Comparison of ENCODE assay signal across 14 mouse cellular contexts in genomic region chr3:95307100-95307499, GRCm38 (mm10). TPM values are rescaled to one million over a fixed set of nuclear protein-coding genes. Genes with fewer than 3 reads are reported as not detected.
DNase-seq lines count a peak whose midpoint lies in the region; ATAC-seq lines count a peak whose summit lies in the region.
"Had no signal": no experiment of that assay in that cellular context is flagged by ENCODE, and none has a peak within 500 bp of the region (broad histone marks: within the 10 kb centered on the region; RNA-seq: fewer than 3 reads in every experiment).

Gene Anxa9 (minus strand): TSS chr3:95307176.

- 0 out of 2 replicates have a peak within 1 kb of the TSS, but pooled peaks have one; percentile 12 for H3K27ac ChIP-seq in heart, embryonic 11.5 days (ENCODE audit: low read depth, low read length)
- H3K27ac ChIP-seq in kidney, embryonic 15.5 days = peak within 1 kb of the TSS; percentile 84

- peaks cover 11% of the 10 kb centered on the region; the same call in 1 of the 2 replicates for H3K4me1 ChIP-seq in heart, embryonic 11.5 days (ENCODE audit: control insufficient read depth, insufficient read depth, low read length)
- peaks cover 9% of the 10 kb centered on the region for H3K4me1 ChIP-seq in kidney, embryonic 15.5 days

- no peaks in the 10 kb centered on the region for H3K9me3 ChIP-seq in heart, embryonic 11.5 days (replicated peaks; ENCODE audit: control insufficient read depth, low read length)
- no peaks in the 10 kb centered on the region for H3K9me3 ChIP-seq in kidney, embryonic 15.5 days (replicated peaks)

- H3K36me3 ChIP-seq in heart, embryonic 11.5 days (ENCODE audit: control insufficient read depth, insufficient read depth, low read length) = no peaks in the 10 kb centered on the region
- no peaks in the 10 kb centered on the region for H3K36me3 ChIP-seq in kidney, embryonic 15.5 days

- ATAC-seq in heart, embryonic 11.5 days (replicated peaks; ENCODE audit: insufficient number of reproducible peaks, low FRiP score, low TSS enrichment) = no peak; the same call in 1 of the 2 replicates
- ATAC-seq in kidney, embryonic 15.5 days (replicated peaks; ENCODE audit: low FRiP score) = peak; percentile 73

- no peak for DNase-seq in heart, postnatal 25 days (ENCODE audit: low spot score)
- DNase-seq in kidney, adult 9 months = no peak
- DNase-seq in ovary, adult 18-20 months (ENCODE audit: low spot score) = peak; percentile 45
- no peak for DNase-seq in ovary, postnatal 36 days (ENCODE audit: low spot score)
- no peak for DNase-seq in left cerebral cortex, postnatal 36 days (ENCODE audit: low spot score in 2 of 2)
- DNase-seq in cerebellum, postnatal 14 days = no peak
- DNase-seq: adrenal gland, postnatal 36 days; cerebellum, adult 11 months; layer of hippocampus, adult 9-11 months; midbrain, embryonic 14.5 days; spleen, adult 18-20 months; thymus, adult 2 months had no signal

- no peak within 1 kb of the TSS for H3K9ac ChIP-seq in heart, embryonic 11.5 days (ENCODE audit: low read depth, low read length)
- no peak within 1 kb of the TSS for H3K9ac ChIP-seq in kidney, embryonic 15.5 days

- H3K4me3 ChIP-seq in heart, embryonic 11.5 days (ENCODE audit: low read depth, low read length) = no peak within 1 kb of the TSS
- peak within 1 kb of the TSS; percentile 2; the same call in 1 of the 2 replicates for H3K4me3 ChIP-seq in kidney, embryonic 15.5 days (replicated peaks)

- intact Hi-C loops in heart, postnatal 25 days (cut with DNase I) = no loop called here
- intact Hi-C loops in left cerebral cortex, postnatal 36 days (cut with DNase I) = no loop called here

- H3K27me3 ChIP-seq in heart, embryonic 11.5 days (ENCODE audit: control insufficient read depth, insufficient read depth, low read length) = no peaks in the 10 kb centered on the region
- H3K27me3 ChIP-seq in kidney, embryonic 15.5 days = no peaks in the 10 kb centered on the region

- WGBS in heart, embryonic 11.5 days (ENCODE audit: insufficient replicate concordance) = 42% methylated on average over 7 of the region's 7 CpGs
- WGBS in kidney, embryonic 15.5 days = 55% methylated on average over 7 of the region's 7 CpGs

- H3K4me2 ChIP-seq in heart, embryonic 11.5 days = no peak within 1 kb of the TSS; the same call in 1 of the 2 replicates
- H3K4me2 ChIP-seq in kidney, embryonic 15.5 days = peak within 1 kb of the TSS; percentile 16; the same call in 1 of the 2 replicates

RNA-seq across cellular contexts. Expression of gene Anxa9, which starts in this region (rescaled TPM):
- 0.84 and 1.5 TPM in 2 replicates for polyA plus RNA-seq in heart, embryonic 11.5 days (2014; fragmentation: Nextera tagmentation; extraction: Ambion mirVana)
- under 1 TPM; 0.52 to 0.59 TPM for total RNA-seq in heart, postnatal 25 days (2021)
- 6.2 and 6.5 TPM in 2 replicates for polyA plus RNA-seq in kidney, embryonic 15.5 days (2015; fragmentation: Nextera tagmentation; extraction: Ambion mirVana)
- total RNA-seq in left cerebral cortex, postnatal 36 days (2021) = 1 to 10 TPM; 1.1 TPM
